Mouse (Mus musculus) skeletal muscle tissue, postnatal 0 days (tissue): ENCODE measurements around the gene Fbxo24. TPM values are rescaled to one million over a fixed set of nuclear protein-coding genes. Genes with fewer than 3 reads are reported as not detected.

Experiments
- polyA plus RNA-seq: library from polyadenylated mRNA; unstranded; fragments of >200 nt; fragmentation: Nextera tagmentation; extraction: Ambion mirVana; gene quantifications from 2 replicates; pipeline ENCODE4 v1.2.1, GENCODE M21; 2015

Fbxo24 gene
- polyA plus RNA-seq: 0.21 and 0.44 TPM in 2 replicates

DNA sequence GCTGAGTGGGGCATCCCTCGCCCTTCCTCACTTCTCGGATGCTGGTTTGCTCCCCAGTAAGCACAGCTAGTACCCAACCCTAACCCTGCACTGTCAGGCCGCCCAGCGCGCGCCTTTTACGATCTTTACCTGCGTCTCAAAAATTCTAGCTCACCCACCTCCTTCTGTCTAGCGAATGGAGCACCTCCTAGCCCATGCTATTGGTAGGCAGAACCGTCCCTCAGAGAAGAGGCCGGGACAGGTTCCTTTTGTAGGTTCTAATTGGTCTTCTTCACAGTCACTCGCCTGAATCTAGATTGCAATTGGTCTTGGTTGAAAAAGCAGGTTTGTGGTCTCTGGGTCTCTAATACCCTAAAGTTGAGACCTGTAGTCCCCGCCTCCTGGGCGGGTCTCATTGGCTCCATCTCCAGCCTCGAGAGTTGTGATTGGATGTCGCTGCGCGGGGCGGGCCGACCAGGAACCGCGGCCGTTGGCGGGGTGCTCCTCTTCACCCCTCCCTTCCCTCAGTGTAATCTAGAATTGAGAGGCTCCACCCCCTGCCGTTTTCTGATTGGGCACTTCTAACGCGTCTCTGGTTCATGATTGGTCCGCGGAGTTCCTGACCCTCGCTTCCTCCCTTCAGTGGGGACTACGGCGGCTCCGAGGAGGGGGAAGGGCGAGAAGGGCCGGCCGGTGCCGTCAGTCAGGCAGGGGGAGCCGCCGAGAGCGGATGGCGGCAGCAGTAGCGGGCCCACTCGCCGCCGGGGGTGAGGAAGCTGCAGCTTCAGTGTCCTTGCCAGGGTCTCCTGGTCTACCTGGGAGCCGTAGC, at the start of gene Fbxo24, which contains the start of the genes Lrch4 and Gm20605:
TSS of gene Fbxo24 (minus strand) at position 505 of the 808 bp plus-strand sequence.
TSS of gene Lrch4 (plus strand) at position 624 of the 808 bp plus-strand sequence.
TSS of gene Gm20605 (plus strand) at position 678 of the 808 bp plus-strand sequence.

DNA sequence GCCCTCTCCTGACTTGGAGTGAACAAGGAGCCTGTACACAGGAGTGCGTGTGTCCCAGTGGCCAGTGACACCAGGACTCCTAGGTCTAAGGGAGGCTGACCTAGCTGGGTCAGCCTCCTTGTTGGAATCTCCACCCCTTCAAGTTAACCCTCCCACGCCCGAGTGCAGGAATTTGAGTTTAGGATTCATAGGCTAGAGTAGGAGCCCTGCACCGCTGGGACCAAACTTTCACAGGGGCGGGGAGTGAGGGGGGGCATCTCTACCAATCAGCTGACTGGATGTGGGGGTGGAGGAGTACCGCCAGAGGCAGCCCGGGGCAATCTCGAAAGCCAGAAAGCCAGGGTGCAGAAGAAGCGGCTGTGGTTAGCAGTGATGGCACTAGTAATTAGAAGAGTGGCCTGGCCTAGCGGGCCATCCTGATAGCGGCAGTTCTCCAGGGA, 16.9 kb upstream of the Fbxo24 start, which contains the start of gene Irs3:
TSS of gene Irs3 (minus strand) at position 63 of the 440 bp plus-strand sequence.

DNA sequence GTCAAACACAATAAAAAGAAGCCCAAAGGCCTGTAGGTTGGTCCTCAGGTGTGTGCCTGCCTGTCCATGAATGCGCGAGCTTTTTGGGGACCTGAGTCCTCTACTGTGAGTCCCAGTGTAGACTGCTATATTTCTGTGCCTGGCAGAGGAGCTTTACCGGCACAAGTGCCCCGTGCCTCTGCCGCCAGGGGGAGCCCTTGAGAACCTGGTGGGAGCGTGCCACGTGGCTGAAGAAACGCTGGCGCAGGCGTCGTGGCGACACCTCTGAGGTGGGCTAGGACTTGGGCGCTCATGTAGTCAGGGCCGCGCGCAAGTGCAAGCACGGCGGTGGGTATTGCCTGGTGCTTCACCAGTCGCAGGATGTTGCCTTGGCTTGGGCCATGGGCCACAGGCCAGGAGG, 12.3 kb upstream of the Fbxo24 start, which contains the start of gene Sap25:
TSS of gene Sap25 (plus strand) at position 281 of the 400 bp plus-strand sequence.

DNA sequence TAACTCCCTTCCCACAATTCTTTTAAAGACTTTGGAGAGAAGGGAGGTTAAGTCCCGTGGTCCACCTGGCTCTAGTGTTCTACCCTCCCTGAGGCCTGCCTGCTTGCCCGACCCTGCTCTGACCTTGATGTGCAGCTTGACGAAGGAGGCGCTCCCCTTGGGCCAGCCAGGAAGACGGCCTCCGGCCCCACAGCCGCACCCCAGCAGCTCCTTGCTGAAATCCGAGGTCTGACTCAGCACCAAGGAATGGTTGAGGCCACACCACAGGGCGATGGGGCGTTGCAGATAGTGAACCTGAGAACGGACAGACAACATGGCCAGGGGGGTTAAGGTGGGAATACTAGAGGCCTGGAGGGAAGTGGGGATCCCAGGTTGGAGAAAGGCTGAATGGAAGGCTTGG, 15.3 kb downstream of the Fbxo24 start, which contains the start of gene Pcolce:
TSS of gene Pcolce (minus strand) at position 235 of the 400 bp plus-strand sequence.

DNA sequence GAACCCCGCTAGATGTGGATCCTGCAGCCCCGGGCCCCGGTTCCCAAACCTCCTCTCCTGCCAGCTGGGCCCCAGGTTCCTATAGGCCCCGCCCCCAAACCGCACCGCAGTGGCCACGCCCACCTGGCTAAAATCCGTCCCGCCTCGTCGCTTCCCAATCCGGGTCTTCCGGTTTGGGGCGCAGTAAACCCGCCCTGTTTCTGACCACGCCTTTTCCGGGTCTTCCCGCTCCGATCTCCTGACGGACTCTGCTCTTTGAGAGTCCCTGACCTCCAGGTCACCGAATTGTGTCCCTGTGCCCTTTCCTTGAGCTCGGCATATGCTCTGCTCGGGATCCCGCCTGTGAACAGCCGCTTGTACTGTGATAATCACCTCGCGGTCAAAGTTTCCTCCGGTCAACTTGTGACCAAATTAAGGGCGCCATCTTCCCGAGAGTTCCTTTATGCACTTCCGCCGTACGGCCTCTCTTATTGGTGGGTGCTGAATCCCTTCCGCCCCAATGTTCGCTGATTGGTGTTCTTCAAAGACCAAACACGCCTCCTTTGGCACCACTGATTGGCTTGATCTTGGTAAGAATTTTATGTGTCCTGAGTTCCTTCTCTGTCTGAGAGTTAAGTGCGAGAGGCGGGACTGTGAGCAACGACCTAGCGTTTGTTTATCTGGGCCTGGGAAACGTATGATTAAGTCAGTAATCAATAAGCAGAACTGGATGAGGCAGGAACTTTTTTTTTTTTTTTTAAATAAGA, 28.0 kb downstream of the Fbxo24 start, which contains the start of gene Mospd3:
TSS of gene Mospd3 (minus strand) at position 440 of the 746 bp plus-strand sequence.

DNA sequence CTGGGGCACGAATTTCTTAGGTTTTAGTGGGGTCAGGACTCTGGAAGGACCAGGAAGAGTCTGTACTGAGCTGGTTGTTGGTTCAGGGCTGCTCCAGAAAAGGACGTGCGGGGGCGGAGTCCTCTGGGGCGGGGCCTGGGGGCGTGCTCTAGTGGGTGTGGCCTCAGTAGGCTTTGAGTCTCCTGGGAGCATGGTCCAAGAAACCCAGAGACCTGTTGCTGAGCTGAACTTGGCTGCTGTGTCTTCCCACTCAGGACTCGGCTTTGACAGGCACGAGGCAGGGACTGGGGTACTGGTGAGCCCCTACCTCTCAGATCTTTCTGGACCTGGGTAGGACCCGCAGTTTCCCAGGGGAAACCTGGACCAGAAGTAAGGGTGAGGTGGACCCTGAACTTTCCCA, 59.1 kb downstream of the Fbxo24 start, which contains the start of gene Tfr2:
TSS of gene Tfr2 (plus strand) at position 176 of the 400 bp plus-strand sequence.

Other genes with a start within 250 kb of the Fbxo24 start
- 0.11 and 0.18 TPM in 2 replicates for gene Zan, start 151.9 kb downstream of the Fbxo24 start, polyA plus RNA-seq
- 29.4 and 30.6 TPM in 2 replicates for gene Pop7, start 126.5 kb downstream of the Fbxo24 start, polyA plus RNA-seq
- 6.7 and 7.4 TPM in 2 replicates for gene Gigyf1, start 110.5 kb downstream of the Fbxo24 start, polyA plus RNA-seq
- gene Epo, start 95.8 kb downstream of the Fbxo24 start, polyA plus RNA-seq: not detected in 2 replicates
- gene Gnb2, start 95.5 kb downstream of the Fbxo24 start, polyA plus RNA-seq: 242 and 289 TPM in 2 replicates
- not detected in 2 replicates for gene Actl6b, start 75.5 kb downstream of the Fbxo24 start, polyA plus RNA-seq
- 0.33 and 0.40 TPM in 2 replicates for gene Tfr2, start 59.2 kb downstream of the Fbxo24 start, polyA plus RNA-seq
- 22.7 and 27.7 TPM in 2 replicates for gene Mospd3, start 27.9 kb downstream of the Fbxo24 start, polyA plus RNA-seq
- 237 and 321 TPM in 2 replicates for gene Pcolce, start 15.2 kb downstream of the Fbxo24 start, polyA plus RNA-seq
- gene Lrch4, start 119 bp upstream of the Fbxo24 start, polyA plus RNA-seq: 17.9 and 19.9 TPM in 2 replicates
- 3.1 and 4.4 TPM in 2 replicates for gene Gm20605, start 173 bp upstream of the Fbxo24 start, polyA plus RNA-seq
- gene Sap25, start 12.3 kb upstream of the Fbxo24 start, polyA plus RNA-seq: 2.5 and 3.3 TPM in 2 replicates
- 0.81 and 3.8 TPM in 2 replicates for gene Irs3, start 16.7 kb upstream of the Fbxo24 start, polyA plus RNA-seq
- gene Agfg2, start 55.7 kb upstream of the Fbxo24 start, polyA plus RNA-seq: 4.1 and 7.5 TPM in 2 replicates
- gene Nyap1, start 112.6 kb upstream of the Fbxo24 start, polyA plus RNA-seq: 0.17 and 0.22 TPM in 2 replicates
- 150 and 163 TPM in 2 replicates for gene Tsc22d4, start 116.7 kb upstream of the Fbxo24 start, polyA plus RNA-seq
- 13.6 and 19.4 TPM in 2 replicates for gene Ppp1r35, start 149.8 kb upstream of the Fbxo24 start, polyA plus RNA-seq
- 5.2 and 7.2 TPM in 2 replicates for gene Mepce, start 158.7 kb upstream of the Fbxo24 start, polyA plus RNA-seq
- gene Zcwpw1, start 158.8 kb upstream of the Fbxo24 start, polyA plus RNA-seq: 6.5 and 7.4 TPM in 2 replicates
- 2.2 and 3.2 TPM in 2 replicates for gene Pilra, start 207.3 kb upstream of the Fbxo24 start, polyA plus RNA-seq
- gene Pilrb1, start 229.1 kb upstream of the Fbxo24 start, polyA plus RNA-seq: 0.94 and 1.7 TPM in 2 replicates
- gene Pilrb2, start 242.8 kb upstream of the Fbxo24 start, polyA plus RNA-seq: 4.2 and 4.9 TPM in 2 replicates